Mouse (Mus musculus): ENCODE measurements around the gene Ryr3. TPM values are rescaled to one million over a fixed set of nuclear protein-coding genes. Genes with fewer than 3 reads are reported as not detected.

The Ryr3 gene
- not detected in 2 replicates for polyA plus RNA-seq (2012; ENCODE audit: insufficient read depth, insufficient read length, low replicate concordance, missing spikeins)

DNA sequence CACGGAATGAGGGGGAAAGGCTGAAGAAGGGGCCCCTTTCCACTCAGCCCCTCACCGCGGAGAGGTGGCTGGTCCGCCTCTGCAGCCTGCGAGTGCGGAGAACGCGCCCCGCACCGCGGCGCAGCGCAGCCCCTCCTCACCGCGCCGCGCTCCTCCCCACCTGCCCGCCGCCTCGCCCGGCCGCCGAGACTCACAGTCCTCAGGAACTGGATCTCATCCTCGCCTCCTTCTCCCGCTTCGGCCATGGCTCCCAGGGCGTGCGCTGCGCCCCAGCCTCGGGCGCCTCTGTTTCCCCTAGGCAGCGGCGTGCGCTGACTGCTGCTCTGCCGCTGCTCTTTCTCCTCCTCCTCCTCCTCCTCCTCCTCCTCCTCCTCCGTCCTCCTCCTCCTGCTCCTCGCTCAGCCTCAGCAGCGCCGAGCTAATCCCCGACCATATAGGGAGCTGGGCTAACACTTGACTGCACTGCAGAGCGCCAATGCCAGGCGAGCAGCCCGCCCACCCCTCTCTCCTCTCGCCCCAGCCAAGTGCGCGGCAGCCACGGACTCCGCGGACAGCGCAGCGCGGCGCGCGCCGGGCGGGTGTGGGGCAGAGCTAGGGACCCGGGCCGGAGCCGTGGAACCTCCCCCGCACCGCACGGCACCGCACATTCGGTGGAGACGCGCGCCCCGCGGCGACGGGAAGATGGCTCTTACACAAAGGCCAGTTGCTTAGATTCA is at the start of gene Ryr3:
Gene Ryr3, minus strand, starts transcription at position 351 of the 716 bp plus-strand sequence.
- TF ChIP-seq CTCF (IDR thresholded peaks at IDR 0.05; ENCODE audit: insufficient read depth, low read depth, low read length) = 0 out of 2 replicates have a peak, but pooled peaks have one; percentile 27
- no peak; the same call in 1 of the 2 replicates for TF ChIP-seq POLR2A (IDR thresholded peaks at IDR 0.05; ENCODE audit: insufficient read depth, low read depth, low read length)
- WGBS = 1% methylated on average over 62 of the region's 72 CpGs
- Histone ChIP-seq H3K27ac (ENCODE audit: insufficient read depth, low read depth, low read length) (no peak within 1 kb of the TSS), H3K4me3 (ENCODE audit: insufficient read depth, low read depth, low read length) (peak within 1 kb of the TSS; percentile 58), H3K4me1 (ENCODE audit: control insufficient read depth, insufficient read depth, low read length) (0 out of 2 replicates have a peak, but pooled peaks cover 7% of the 10 kb centered on the region)

GRCm38 (mm10) chr2:113238871-113239270 is 22.0 kb upstream of the Ryr3 start:
- no peak overlapping the region for H3K4me3 ChIP-seq (ENCODE audit: insufficient read depth, low read depth, low read length)
- no peak for TF ChIP-seq CTCF (IDR thresholded peaks at IDR 0.05; ENCODE audit: insufficient read depth, low read depth, low read length)
- no peak for TF ChIP-seq POLR2A (IDR thresholded peaks at IDR 0.05; ENCODE audit: insufficient read depth, low read depth, low read length)
- no peaks in the 10 kb centered on the region for H3K4me1 ChIP-seq (ENCODE audit: control insufficient read depth, insufficient read depth, low read length)
- 80% methylated on average over 5 of the region's 5 CpGs for WGBS
- H3K27ac ChIP-seq (ENCODE audit: insufficient read depth, low read depth, low read length) = no peak overlapping the region

GRCm38 (mm10) chr2:113236993-113237392 is 20.1 kb upstream of the Ryr3 start:
- Histone ChIP-seq H3K4me3 (ENCODE audit: insufficient read depth, low read depth, low read length) (no peak overlapping the region), H3K27ac (ENCODE audit: insufficient read depth, low read depth, low read length) (no peak overlapping the region), H3K4me1 (ENCODE audit: control insufficient read depth, insufficient read depth, low read length) (no peaks in the 10 kb centered on the region)
- WGBS = 97% methylated on average over 1 of the region's 1 CpGs
- TF ChIP-seq POLR2A (IDR thresholded peaks at IDR 0.05; ENCODE audit: insufficient read depth, low read depth, low read length) (no peak), CTCF (IDR thresholded peaks at IDR 0.05; ENCODE audit: insufficient read depth, low read depth, low read length) (no peak)

GRCm38 (mm10) chr2:113234559-113234958 is 17.7 kb upstream of the Ryr3 start:
- Histone ChIP-seq H3K4me3 (ENCODE audit: insufficient read depth, low read depth, low read length) (no peak overlapping the region), H3K27ac (ENCODE audit: insufficient read depth, low read depth, low read length) (no peak overlapping the region), H3K4me1 (ENCODE audit: control insufficient read depth, insufficient read depth, low read length) (no peaks in the 10 kb centered on the region)
- TF ChIP-seq POLR2A (IDR thresholded peaks at IDR 0.05; ENCODE audit: insufficient read depth, low read depth, low read length) (no peak), CTCF (IDR thresholded peaks at IDR 0.05; ENCODE audit: insufficient read depth, low read depth, low read length) (no peak)
- 12% methylated on average over 3 of the region's 3 CpGs for WGBS

GRCm38 (mm10) chr2:113233356-113233755 is 16.5 kb upstream of the Ryr3 start:
- no peak overlapping the region for H3K4me3 ChIP-seq (ENCODE audit: insufficient read depth, low read depth, low read length)
- 54% methylated on average over 3 of the region's 3 CpGs for WGBS
- no peak overlapping the region for H3K27ac ChIP-seq (ENCODE audit: insufficient read depth, low read depth, low read length)
- TF ChIP-seq POLR2A (IDR thresholded peaks at IDR 0.05; ENCODE audit: insufficient read depth, low read depth, low read length) = no peak
- TF ChIP-seq CTCF (IDR thresholded peaks at IDR 0.05; ENCODE audit: insufficient read depth, low read depth, low read length) = no peak
- no peaks in the 10 kb centered on the region for H3K4me1 ChIP-seq (ENCODE audit: control insufficient read depth, insufficient read depth, low read length)

DNA sequence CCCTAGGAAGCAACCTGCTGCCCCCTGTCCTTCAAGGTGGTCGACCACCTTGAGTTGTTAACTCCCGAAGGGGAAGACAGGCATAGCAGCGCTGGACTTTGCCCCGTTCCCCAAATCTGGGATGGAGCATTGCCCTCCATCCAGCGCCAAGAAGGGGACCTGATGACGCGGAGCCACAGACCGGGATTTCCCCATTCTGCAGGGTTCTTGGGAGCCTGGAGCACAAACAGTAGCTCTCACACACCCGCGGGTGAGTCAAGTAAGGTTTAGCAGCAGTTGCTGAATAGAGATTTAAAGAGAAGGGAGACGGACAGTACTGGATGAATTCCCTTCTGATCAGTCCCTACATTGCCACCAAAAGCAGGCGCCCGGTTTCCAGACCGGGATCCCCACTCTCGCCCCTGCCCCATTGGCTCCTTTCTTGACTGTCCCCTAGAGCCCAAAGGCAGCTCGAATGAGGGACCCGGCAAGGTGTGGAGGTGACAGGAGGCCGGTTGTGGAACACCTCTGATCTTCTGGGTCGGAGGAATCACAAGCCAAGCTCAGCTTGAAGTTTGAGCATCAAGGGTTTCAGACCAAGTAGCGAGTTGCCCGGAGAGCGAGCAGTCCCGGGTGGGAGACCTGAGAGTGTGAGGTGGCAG is 671 bp downstream of the Ryr3 start:
- TF ChIP-seq CTCF (IDR thresholded peaks at IDR 0.05; ENCODE audit: insufficient read depth, low read depth, low read length) (no peak), POLR2A (IDR thresholded peaks at IDR 0.05; ENCODE audit: insufficient read depth, low read depth, low read length) (no peak)
- WGBS = 3% methylated on average over 23 of the region's 23 CpGs
- H3K4me3 ChIP-seq (ENCODE audit: insufficient read depth, low read depth, low read length) = peak overlapping the region; percentile 58
- H3K4me1 ChIP-seq (ENCODE audit: control insufficient read depth, insufficient read depth, low read length) = 0 out of 2 replicates have a peak, but pooled peaks cover 7% of the 10 kb centered on the region
- no peak overlapping the region for H3K27ac ChIP-seq (ENCODE audit: insufficient read depth, low read depth, low read length)

DNA sequence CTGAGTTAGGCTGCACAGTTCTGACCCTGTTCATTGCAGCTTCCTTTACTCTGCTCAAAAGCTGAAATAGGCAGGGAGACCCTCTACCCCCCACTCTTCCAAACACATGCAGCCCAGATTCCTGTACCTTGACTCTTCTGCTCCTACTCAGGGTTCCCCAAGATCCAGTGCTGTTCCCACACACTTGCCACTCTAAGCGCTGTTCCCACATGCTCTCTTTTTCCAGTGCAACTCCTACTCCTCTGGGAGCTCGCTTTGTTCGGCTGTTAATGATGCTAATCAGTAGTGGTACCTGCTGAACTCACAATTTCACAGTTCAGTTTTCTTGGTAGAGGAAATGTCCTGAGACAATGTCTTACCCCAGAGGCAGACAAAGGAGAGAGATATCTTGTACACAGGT is 6.9 kb downstream of the Ryr3 start:
- Histone ChIP-seq H3K4me1 (ENCODE audit: control insufficient read depth, insufficient read depth, low read length) (0 out of 2 replicates have a peak, but pooled peaks cover 2% of the 10 kb centered on the region), H3K4me3 (ENCODE audit: insufficient read depth, low read depth, low read length) (no peak overlapping the region), H3K27ac (ENCODE audit: insufficient read depth, low read depth, low read length) (no peak overlapping the region)
- TF ChIP-seq CTCF (IDR thresholded peaks at IDR 0.05; ENCODE audit: insufficient read depth, low read depth, low read length) = no peak
- TF ChIP-seq POLR2A (IDR thresholded peaks at IDR 0.05; ENCODE audit: insufficient read depth, low read depth, low read length) = no peak
- 69% methylated on average over 3 of the region's 3 CpGs for WGBS

DNA sequence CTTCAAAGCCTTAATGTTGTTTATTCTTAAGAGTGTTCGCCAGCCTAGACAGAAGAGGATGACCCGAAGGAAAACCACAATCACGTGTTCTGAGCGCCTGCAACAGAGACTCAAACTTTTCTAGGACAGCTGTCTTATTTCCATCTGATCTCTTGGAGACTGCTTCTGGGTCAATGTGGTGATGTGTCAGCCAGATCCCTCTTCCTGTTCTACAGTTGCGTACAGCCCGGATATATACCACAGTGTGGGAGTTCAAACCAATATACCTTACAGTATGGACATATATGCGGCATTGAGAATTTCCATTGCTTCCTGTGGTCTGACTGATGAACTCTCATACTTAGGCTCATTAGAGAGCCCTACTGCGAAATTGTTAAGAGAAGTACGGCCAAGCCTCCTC is 7.6 kb downstream of the Ryr3 start:
- WGBS = 94% methylated on average over 9 of the region's 9 CpGs
- H3K27ac ChIP-seq (ENCODE audit: insufficient read depth, low read depth, low read length) = no peak overlapping the region
- TF ChIP-seq POLR2A (IDR thresholded peaks at IDR 0.05; ENCODE audit: insufficient read depth, low read depth, low read length) (no peak), CTCF (IDR thresholded peaks at IDR 0.05; ENCODE audit: insufficient read depth, low read depth, low read length) (no peak)
- H3K4me1 ChIP-seq (ENCODE audit: control insufficient read depth, insufficient read depth, low read length) = 0 out of 2 replicates have a peak, but pooled peaks cover 2% of the 10 kb centered on the region
- H3K4me3 ChIP-seq (ENCODE audit: insufficient read depth, low read depth, low read length) = no peak overlapping the region

DNA sequence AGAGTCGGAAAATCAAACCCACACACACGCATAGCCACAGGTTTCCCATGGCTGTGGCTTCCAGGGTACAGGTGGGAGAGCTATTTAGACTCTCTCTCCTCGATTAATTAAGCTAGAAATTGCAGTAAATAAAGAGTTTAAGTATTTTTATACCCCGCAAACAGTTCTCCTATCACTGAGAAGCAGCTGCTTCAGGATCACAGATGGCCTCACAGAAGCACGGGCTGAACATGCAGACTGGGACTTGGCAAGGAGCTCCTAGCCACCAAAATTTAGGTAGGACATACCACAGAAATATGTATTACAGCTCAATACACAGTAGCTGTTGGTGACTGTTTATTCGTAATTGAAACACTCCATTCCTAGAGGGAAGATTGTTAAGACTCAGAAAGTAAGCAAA is 14.0 kb downstream of the Ryr3 start:
- H3K4me1 ChIP-seq (ENCODE audit: control insufficient read depth, insufficient read depth, low read length) = no peaks in the 10 kb centered on the region
- no peak overlapping the region for H3K27ac ChIP-seq (ENCODE audit: insufficient read depth, low read depth, low read length)
- H3K4me3 ChIP-seq (ENCODE audit: insufficient read depth, low read depth, low read length) = no peak overlapping the region
- TF ChIP-seq POLR2A (IDR thresholded peaks at IDR 0.05; ENCODE audit: insufficient read depth, low read depth, low read length) (no peak), CTCF (IDR thresholded peaks at IDR 0.05; ENCODE audit: insufficient read depth, low read depth, low read length) (no peak)
- WGBS = 80% methylated on average over 6 of the region's 6 CpGs

Data from olfactory bulb, adult 2 months (tissue).